Mouse (Mus musculus): Measurements from ENCODE around the gene Pnpla6.

GRCm38 (mm10) chr8:3556114-3556513 is 40.9 kb downstream of the Pnpla6 start:
- TF ChIP-seq CTCF (IDR thresholded peaks at IDR 0.05; ENCODE audit: control insufficient read depth, insufficient read depth, insufficient read length): no peak
- TF ChIP-seq MAX (IDR thresholded peaks at IDR 0.05): no peak
- no peak for TF ChIP-seq USF1 (IDR thresholded peaks at IDR 0.05; ENCODE audit: low read depth)
- TF ChIP-seq CEBPB (IDR thresholded peaks at IDR 0.05; ENCODE audit: low read depth): no peak
- no peak for TF ChIP-seq FOSL1 (IDR thresholded peaks at IDR 0.05; ENCODE audit: insufficient read depth, low read length, poor library complexity, severe bottlenecking)

All from C2C12 (cell line).